Mouse (Mus musculus) inflammation-experienced regulatory T-cells, adult 6 months (primary cell): ENCODE measurements at regions not wholly inside any gene's neighbourhood (a gene's known extent, or its start where the extent isn't known, plus 50 kb on each side); places are given as distances from the start of the nearest gene placed in this dataset.

Experiments used
- ATAC-seq: one replicate; pipeline ENCODE4 v1.8.0; 2017

GRCm38 (mm10) chr4:64622771-64623170 lies 501.2 kb upstream of the Pappa start:
- ATAC-seq, result no peak

DNA sequence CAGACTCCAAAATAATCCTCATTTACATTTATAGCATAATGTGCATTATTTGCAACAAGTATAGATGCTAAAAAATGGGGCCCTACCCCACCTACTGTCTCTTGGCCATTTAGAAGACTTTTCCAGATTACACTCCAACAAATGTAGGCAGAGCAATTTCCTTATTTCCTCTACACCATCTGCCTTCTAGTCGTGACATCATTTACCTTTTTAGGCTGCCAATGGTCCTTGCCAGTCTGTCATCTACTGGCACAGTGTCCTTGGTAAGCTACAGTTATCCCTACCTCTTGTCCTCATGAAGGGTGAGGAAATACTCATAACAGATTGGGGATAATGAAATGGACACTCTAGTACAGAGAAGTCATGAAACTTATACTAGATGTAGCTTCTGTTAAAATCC lies 491.8 kb upstream of the Pappa start:
- no peak for ATAC-seq

- no peak for ATAC-seq
Observed at GRCm38 (mm10) chr4:64635256-64635962, 488.6 kb upstream of the Pappa start.

GRCm38 (mm10) chr4:64640056-64640455 lies 483.9 kb upstream of the Pappa start:
- no peak for ATAC-seq

GRCm38 (mm10) chr4:64640976-64641375 lies 483.0 kb upstream of the Pappa start:
- ATAC-seq, result no peak

GRCm38 (mm10) chr4:64645141-64645540 lies 478.8 kb upstream of the Pappa start:
- no peak for ATAC-seq

- ATAC-seq, result no peak
Observed at GRCm38 (mm10) chr4:64654157-64654556, 469.8 kb upstream of the Pappa start.

DNA sequence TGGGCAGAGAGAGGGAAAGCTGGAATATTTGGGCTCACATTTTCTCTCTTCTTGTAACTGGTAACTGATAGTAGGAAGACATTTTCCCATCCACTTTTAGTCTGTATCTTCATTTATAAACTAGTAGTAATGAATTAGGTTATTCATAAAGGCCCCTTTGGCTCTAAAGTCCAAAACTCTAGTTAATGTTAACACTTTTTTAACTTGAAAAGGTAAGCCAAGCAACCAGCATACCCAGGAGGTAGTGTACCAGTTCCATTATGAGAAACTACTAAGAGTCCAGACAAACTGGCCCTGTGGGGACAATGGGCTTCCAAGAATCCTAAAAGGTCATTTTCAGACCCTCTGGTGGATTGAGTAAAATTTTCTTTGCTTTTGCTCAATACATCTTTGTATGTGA lies 468.4 kb upstream of the Pappa start:
- ATAC-seq, result no peak

DNA sequence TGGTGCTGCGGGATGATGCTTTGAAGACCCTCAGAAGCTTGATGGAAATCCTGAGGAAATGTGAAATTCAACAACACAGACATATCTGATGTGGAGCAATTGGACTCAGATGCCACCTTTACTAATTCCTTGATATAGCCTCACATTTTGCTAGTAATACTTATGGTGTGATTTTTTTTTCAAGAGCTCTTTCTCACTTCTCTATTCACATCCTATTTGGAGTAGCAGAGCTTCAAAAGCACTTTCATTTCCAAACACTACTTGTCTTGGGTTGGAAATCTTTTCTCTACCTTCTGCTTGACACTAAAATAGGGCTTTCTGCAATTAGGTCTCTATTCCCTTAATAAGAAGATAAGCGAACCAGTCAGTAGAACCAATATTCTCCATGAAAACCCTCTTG lies 460.3 kb upstream of the Pappa start:
- ATAC-seq, result no peak

- ATAC-seq, result no peak
Observed at GRCm38 (mm10) chr4:64667998-64668397, 456.0 kb upstream of the Pappa start.

- ATAC-seq, result no peak
Observed at GRCm38 (mm10) chr4:64669722-64670121, 454.3 kb upstream of the Pappa start.

GRCm38 (mm10) chr4:64676438-64676837 lies 447.5 kb upstream of the Pappa start:
- ATAC-seq, result no peak

DNA sequence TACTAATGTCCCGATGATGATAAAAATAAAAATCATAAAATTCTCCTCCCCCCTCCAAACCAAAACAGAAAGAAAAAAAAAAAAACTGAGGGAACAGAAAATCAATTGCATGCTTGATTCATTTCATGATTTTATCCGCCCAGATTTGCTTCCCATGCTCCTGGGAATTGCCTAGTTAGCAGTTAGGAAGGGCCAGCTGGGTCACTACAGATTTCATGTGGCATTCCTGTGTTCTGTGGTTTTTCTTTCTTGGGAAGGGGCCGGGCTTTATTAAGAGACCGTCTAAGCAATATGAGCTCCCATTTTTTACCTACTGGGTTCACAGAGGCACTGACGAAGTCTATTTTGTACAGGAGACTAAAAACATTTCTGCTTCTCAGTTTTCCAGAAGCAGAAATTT lies 447.1 kb upstream of the Pappa start:
- no peak for ATAC-seq

DNA sequence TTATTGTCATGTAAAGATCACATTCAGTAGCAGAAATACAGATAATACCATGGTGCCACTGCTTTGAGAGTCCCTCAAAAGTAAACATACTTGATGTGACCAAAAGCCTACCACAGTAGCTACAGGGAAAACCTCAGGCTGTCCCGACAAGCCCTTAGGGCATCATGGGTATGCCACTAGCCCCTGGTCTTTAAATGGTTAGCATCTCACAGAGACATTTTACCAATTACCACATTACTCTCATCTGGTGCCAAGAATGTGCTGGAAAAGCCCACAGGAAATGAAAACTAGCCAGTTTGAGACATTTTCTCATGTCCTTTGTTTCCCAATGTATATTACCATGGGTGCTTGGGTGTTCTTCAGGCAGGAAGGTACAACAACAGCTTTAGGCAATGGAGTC lies 439.3 kb upstream of the Pappa start:
- ATAC-seq, result no peak

- no peak for ATAC-seq
Observed at GRCm38 (mm10) chr4:64696134-64696533, 427.8 kb upstream of the Pappa start.

GRCm38 (mm10) chr4:64723296-64723695 lies 400.7 kb upstream of the Pappa start:
- no peak for ATAC-seq

- no peak for ATAC-seq
Observed at GRCm38 (mm10) chr4:64724851-64725250, 399.1 kb upstream of the Pappa start.

- no peak for ATAC-seq
Observed at GRCm38 (mm10) chr4:64755986-64756385, 368.0 kb upstream of the Pappa start.

DNA sequence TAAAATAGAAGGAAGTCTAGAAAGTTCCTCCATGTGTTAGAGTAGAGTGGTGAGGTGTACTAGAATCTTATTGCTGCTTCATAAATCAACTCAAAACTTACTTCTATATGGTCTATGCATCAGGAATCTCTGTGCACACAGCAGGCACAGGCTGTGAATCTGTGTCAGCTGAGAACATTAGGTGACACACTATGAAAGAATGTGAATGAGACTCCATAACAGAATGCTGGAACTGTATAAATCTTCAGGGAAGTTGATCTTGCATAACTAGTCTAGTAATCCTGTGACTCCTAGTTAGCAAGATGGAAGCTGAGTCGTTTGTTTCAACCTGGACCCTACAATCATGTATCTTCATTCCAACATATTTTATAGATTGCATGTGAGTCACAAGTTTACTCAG lies 355.4 kb upstream of the Pappa start:
- no peak for ATAC-seq

- no peak for ATAC-seq
Observed at GRCm38 (mm10) chr4:64803886-64804285, 320.1 kb upstream of the Pappa start.

DNA sequence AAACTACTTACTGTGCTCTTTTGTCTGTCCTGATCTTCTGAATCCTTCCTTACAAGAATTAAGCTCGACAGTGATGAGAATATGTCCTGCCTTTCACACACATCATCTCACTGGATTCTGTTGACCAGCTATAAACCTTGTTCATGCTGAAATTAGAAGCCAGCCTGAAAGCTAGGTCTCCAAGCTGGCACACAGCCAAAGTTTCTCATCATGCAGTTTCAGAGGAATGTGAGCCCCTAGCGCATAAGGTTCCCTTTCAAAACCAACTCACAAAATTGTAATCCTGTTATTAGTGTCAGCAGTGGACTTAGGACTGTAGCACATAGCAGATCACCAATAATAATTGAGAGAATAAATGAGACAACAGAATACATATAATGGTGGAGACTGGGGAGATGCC lies 319.0 kb upstream of the Pappa start:
- ATAC-seq, result no peak

- ATAC-seq, result no peak
Observed at GRCm38 (mm10) chr4:64807148-64807547, 316.8 kb upstream of the Pappa start.

DNA sequence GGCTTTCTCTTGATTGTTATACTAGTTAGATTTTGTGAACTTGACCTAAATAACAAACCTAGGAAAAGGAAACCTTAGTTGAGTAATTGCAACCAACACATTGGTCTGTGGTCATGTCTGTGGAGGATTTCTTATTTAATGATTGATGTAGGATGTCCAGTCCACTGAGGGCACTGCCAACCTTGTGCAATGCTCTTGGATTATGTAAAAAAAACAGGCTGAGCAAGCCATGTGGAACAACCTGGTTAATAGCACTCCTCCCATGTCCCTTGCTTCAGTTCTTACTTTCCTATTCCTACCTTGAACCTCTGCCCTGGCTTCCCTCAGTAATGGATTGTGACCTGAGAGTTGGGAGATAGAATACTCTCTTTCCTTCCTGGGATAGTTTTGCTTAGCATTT lies 312.0 kb upstream of the Pappa start:
- no peak for ATAC-seq

- ATAC-seq, result no peak
Observed at GRCm38 (mm10) chr4:64812812-64813211, 311.2 kb upstream of the Pappa start.

GRCm38 (mm10) chr4:64832882-64833281 lies 291.1 kb upstream of the Pappa start:
- no peak for ATAC-seq
